Comparison of ENCODE assay signal across 9 mouse cellular contexts in the genomic region with DNA sequence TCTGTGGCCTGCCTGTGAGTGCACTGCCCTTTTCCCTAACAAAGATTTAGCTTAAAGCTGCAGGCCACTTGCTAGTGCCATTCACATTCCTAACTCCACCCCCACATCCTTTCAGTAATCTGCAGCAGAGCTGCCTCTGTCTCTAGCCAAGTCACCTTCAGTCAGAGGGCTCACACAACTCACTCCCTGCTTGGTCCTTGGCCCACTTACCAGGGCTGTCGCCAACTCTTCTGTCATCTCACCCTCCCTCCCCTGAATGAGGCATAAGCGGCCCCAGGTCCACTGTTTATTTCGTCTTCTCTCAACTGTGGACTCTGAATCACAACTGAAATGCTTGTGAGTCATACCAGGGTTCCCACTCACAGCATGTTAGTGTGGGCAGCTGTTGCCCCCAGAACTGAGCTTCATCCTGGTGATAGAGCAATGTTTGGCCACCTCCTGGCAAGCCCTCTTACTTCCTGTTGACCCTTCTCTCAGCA.
DNase-seq lines count a peak whose midpoint lies in the region; TF ChIP-seq lines count a peak whose summit lies in the region.
"Had no signal": no experiment of that assay in that cellular context is flagged by ENCODE, and none has a peak within 500 bp of the region (broad histone marks: within the 10 kb centered on the region; RNA-seq: fewer than 3 reads in every experiment).

No protein-coding gene starts in this region.

- no peak overlapping the region for H3K4me3 ChIP-seq in heart, adult 2 months
- H3K4me3 ChIP-seq: neural tube, embryonic 12.5 days had no signal

- intact Hi-C loops in heart, adult 2 months (cut with DNase I): no loop called here

- 0 out of 2 replicates have a peak, but pooled peaks have one; percentile 45 for TF ChIP-seq EP300 in heart, adult 2 months (IDR thresholded peaks at IDR 0.05; ENCODE audit: insufficient read depth, low read depth, low read length)

- H3K79me2 ChIP-seq in heart, adult 2 months (replicated peaks; ENCODE audit: control insufficient read depth, insufficient read depth, low read length): no peaks in the 10 kb centered on the region

- peaks cover 9% of the 10 kb centered on the region for H3K4me1 ChIP-seq in heart, adult 2 months (ENCODE audit: control insufficient read depth, insufficient read depth, low read length)
- H3K4me1 ChIP-seq: neural tube, embryonic 12.5 days had no signal

- peak overlapping the region; percentile 47; the same call in 1 of the 2 replicates for H3K27ac ChIP-seq in heart, adult 2 months
- H3K27ac ChIP-seq: neural tube, embryonic 12.5 days had no signal

- peak; percentile 69 for DNase-seq in cerebellum, postnatal 14 days
- DNase-seq in cerebellum, adult 11 months: no peak
- peak; percentile 86 for DNase-seq in 3134 (ENCODE audit: extremely low read depth, insufficient read length, low spot score)
- peak; percentile 53 for DNase-seq in embryo, embryonic 10 days (ENCODE audit: low spot score)
- peak; percentile 59 to 67 for DNase-seq in heart, adult 2 months
- DNase-seq in kidney, postnatal 36 days: peak; percentile 23 to 25
- DNase-seq in ovary, postnatal 14 days (ENCODE audit: low spot score): peak; percentile 29
- DNase-seq in thymus, postnatal 25 days: no peak

- 4% methylated on average over 3 of the region's 3 CpGs for WGBS in heart, adult 2 months

- TF ChIP-seq POLR2A in heart, adult 2 months (IDR thresholded peaks at IDR 0.05; ENCODE audit: insufficient read depth, low read depth, low read length): no peak

- no peaks in the 10 kb centered on the region for H3K27me3 ChIP-seq in heart, adult 2 months (ENCODE audit: control insufficient read depth, insufficient read depth, low read length)
- H3K27me3 ChIP-seq: neural tube, embryonic 12.5 days had no signal

- peaks cover 3% of the 10 kb centered on the region for H3K36me3 ChIP-seq in heart, adult 2 months (ENCODE audit: control insufficient read depth, insufficient read depth, low read length)
- H3K36me3 ChIP-seq: neural tube, embryonic 12.5 days had no signal

- no peak for TF ChIP-seq CTCF in heart, adult 2 months (IDR thresholded peaks at IDR 0.05)

- H3K9ac ChIP-seq in heart, adult 2 months (ENCODE audit: low read depth, low read length): no peak overlapping the region
- H3K9ac ChIP-seq: neural tube, embryonic 12.5 days had no signal

Comparison
In these comparisons a context has a peak if more than half of its experiments do, and no peak if none do; other contexts are left out.
1. DNase-seq: peak in cerebellum, postnatal 14 days (2 of 2), 3134 (single experiment), embryo, embryonic 10 days (single experiment), heart, adult 2 months (2 of 2), kidney, postnatal 36 days (2 of 2) and ovary, postnatal 14 days (single experiment); none in cerebellum, adult 11 months (single experiment) and thymus, postnatal 25 days (single experiment).